Mouse (Mus musculus) liver, adult 2 months (tissue): Measurements from ENCODE around the gene Rnf43. TPM values are rescaled to one million over a fixed set of nuclear protein-coding genes. Genes with fewer than 3 reads are reported as not detected.

Experiments used
- DNase-seq: peaks from one replicate; pipeline ENCODE4 v3.0.0-alpha.2; 2011; ENCODE audit warnings: low read depth, low spot score; ENCODE audit errors: extremely low read depth
- H3K27ac ChIP-seq: fragments of 200-500 bp; replicated peaks from 2 replicates; pipeline ENCODE4 v1.5.1; 2012; ENCODE audit warnings: low read depth, mild to moderate bottlenecking, control low read depth, inconsistent platforms, low read length; ENCODE audit not compliant: insufficient read depth
- H3K27me3 ChIP-seq: fragments of 200-500 bp; 2 replicates; pipeline ENCODE4 v1.6.1; 2012; ENCODE audit warnings: mild to moderate bottlenecking, moderate library complexity, low read length, inconsistent platforms; ENCODE audit not compliant: control insufficient read depth, insufficient read depth
- H3K36me3 ChIP-seq: fragments of 200-500 bp; 2 replicates; pipeline ENCODE4 v1.6.1; 2012; ENCODE audit warnings: low read length, inconsistent platforms; ENCODE audit not compliant: control insufficient read depth, insufficient read depth
- H3K4me1 ChIP-seq: fragments of 200-500 bp; 2 replicates; pipeline ENCODE4 v1.6.1; 2011; ENCODE audit warnings: low read length; ENCODE audit not compliant: control insufficient read depth, insufficient read depth
- H3K4me3 ChIP-seq: fragments of 200-500 bp; 2 replicates; pipeline ENCODE4 v1.5.1; 2011; ENCODE audit warnings: low read depth, mild to moderate bottlenecking, control low read depth, low read length, moderate library complexity; ENCODE audit not compliant: insufficient read depth
- H3K79me2 ChIP-seq: fragments of 200-500 bp; 2 replicates; pipeline ENCODE4 v1.6.1; 2012; ENCODE audit warnings: inconsistent platforms, mild to moderate bottlenecking, low read length, moderate library complexity; ENCODE audit not compliant: control insufficient read depth, insufficient read depth
- H3K9ac ChIP-seq: fragments of 200-500 bp; 2 replicates; pipeline ENCODE4 v1.6.1; 2012; ENCODE audit warnings: low read depth, mild to moderate bottlenecking, control low read depth, inconsistent platforms, low read length
- CTCF ChIP-seq: fragments of 200-500 bp; IDR thresholded peaks from 2 replicates; pipeline ENCODE4 v1.5.1; 2011; ENCODE audit warnings: low read depth, low read length, control low read depth
- POLR2A ChIP-seq: fragments of 200-500 bp; IDR thresholded peaks from 2 replicates; pipeline ENCODE4 v1.6.1; 2011; ENCODE audit warnings: low read length, control low read depth; ENCODE audit not compliant: insufficient read depth; ENCODE audit errors: extremely low read depth
- WGBS: fragments of 180-500 bp; shearing (Covaris S2); methylation state at CpG from one replicate; pipeline ENCODE4 v1.1.7; 2018; 5-methylcytosine and 5-hydroxymethylcytosine counted together
- polyA plus RNA-seq: library from polyadenylated mRNA; depleted of rRNA; stranded (reverse); fragments of >200 nt; gene quantifications from 2 replicates; pipeline ENCODE4 v1.2.3, GENCODE M21; 2012
- total RNA-seq: library from RNA; depleted of rRNA; stranded (reverse); fragments of >200 nt; gene quantifications from 2 replicates; pipeline ENCODE4 v1.2.3, GENCODE M21; 2014

Rnf43 gene
- total and polyA plus RNA-seq, 2 experiments: 14.1 to 19.5 TPM

DNA sequence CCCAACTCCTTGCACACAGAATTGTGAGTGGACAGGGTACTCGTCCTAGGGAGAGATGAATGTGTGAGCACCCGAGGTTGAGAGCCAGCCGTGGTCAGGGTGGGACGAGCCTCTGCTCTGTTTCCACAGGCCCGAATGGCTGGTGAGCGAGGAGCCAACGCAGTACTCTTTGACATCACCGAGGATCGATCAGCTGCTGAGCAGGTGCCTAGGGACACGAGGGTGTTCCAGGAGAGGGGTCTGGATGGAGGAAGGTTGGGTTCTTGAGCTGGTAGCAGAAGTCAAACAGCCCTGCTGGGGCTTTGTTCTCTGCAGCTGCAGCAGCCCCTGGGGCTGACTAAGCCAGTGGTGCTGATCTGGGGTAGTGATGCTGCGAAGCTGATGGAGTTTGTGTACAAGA lies 64.5 kb downstream of the Rnf43 start:
- Histone ChIP-seq H3K9ac (no peak overlapping the region), H3K27me3 (no peaks in the 10 kb centered on the region), H3K27ac (no peak overlapping the region), H3K4me1 (no peaks in the 10 kb centered on the region), H3K4me3 (no peak overlapping the region), H3K36me3 (peaks cover 10% of the 10 kb centered on the region; the same call in 1 of the 2 replicates), H3K79me2 (no peaks in the 10 kb centered on the region)
- 82% methylated on average over 11 of the region's 11 CpGs for WGBS
- TF ChIP-seq POLR2A: no peak
- no peak for TF ChIP-seq CTCF
- DNase-seq: no peak

DNA sequence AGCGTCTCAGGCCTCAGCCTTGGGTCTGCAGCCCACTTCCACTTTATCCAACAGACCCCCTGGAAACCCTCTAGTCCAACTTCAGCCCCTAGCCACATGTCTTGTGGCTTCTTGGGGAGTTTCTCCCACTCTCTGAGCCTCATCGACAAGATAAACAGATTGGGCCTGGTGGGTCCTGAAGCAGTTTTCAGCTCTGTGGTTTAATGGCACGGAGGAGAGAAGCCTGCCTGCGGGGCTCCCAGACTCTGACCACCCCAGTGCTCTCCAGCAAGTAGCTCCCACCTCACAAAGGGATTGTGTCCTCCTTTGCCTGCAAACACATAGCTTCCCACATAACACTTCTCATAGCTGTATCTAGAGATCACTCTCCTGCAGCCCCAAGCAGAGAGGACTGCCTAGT lies 64.9 kb downstream of the Rnf43 start:
- Histone ChIP-seq H3K36me3 (peaks cover 10% of the 10 kb centered on the region; the same call in 1 of the 2 replicates), H3K27ac (no peak overlapping the region), H3K27me3 (no peaks in the 10 kb centered on the region), H3K9ac (no peak overlapping the region), H3K4me3 (no peak overlapping the region), H3K4me1 (no peaks in the 10 kb centered on the region), H3K79me2 (no peaks in the 10 kb centered on the region)
- TF ChIP-seq POLR2A (no peak), CTCF (no peak)
- DNase-seq: no peak
- WGBS: 82% methylated on average over 4 of the region's 4 CpGs

DNA sequence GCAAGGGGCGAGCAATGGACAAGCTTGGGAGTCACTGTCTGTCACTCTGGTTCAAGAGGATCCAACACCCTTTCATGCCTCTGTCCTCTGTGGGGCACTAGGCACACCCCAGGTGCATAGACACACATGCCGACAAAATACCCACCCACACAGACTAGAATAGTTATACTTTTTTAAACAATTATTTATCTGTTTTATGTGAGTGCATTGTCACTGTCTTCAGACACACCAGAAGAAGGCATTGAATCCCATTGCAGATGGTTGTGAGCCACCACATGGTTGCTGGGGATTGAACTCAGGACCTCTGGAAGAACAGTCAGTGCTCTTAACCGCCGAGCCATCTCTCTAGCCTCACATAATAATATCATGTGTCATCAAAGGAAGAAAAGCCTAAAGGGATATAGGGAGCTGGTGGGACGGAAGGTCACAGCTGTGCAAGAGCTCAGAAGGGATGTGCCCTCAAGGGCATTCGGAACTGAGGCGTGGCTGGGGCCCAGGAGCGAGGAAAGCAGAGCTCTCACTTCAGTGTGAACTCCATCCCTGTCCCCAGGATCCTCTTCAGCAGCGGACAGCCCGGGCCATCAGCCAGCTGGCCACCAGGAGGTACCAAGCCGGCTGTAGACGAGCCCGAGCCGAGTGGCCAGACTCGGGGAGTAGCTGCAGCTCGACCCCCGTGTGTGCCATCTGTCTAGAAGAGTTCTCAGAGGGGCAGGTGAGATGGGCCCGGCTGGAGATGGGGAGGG lies 66.5 kb downstream of the Rnf43 start:
- no peaks in the 10 kb centered on the region for H3K27me3 ChIP-seq
- no peaks in the 10 kb centered on the region for H3K79me2 ChIP-seq
- peaks cover 10% of the 10 kb centered on the region; the same call in 1 of the 2 replicates for H3K36me3 ChIP-seq
- H3K4me1 ChIP-seq: no peaks in the 10 kb centered on the region
- WGBS: 78% methylated on average over 18 of the region's 18 CpGs
- H3K9ac ChIP-seq: no peak overlapping the region
- no peak overlapping the region for H3K27ac ChIP-seq
- TF ChIP-seq CTCF (no peak), POLR2A (no peak)
- H3K4me3 ChIP-seq: no peak overlapping the region
- DNase-seq: no peak

DNA sequence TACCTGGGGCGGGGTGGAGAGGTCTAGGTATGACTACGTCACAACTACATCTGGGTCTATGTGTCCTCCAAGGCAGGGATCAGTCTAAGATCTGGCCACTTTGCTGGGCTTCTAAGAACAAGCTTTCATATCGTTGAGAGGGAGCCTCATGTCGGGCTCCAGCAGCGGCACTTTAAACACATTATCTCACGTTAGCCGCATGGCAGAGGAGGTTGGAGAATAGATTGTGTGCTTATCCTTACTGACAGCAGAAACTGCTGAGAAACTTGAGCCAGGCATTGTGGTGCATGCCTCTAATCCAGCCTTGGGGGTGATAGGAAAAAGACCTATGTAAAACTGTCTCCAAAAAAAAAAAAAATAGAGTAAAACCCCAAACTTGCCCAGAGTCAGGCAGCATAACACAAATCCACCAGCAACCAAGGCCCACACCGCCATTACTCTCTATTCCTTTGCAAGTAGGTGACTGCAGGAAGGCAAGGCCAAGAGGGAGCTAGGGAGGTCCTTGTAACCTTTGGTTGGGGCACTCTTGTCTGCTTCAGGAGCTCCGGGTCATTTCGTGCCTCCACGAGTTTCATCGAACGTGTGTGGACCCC lies 67.2 kb downstream of the Rnf43 start:
- no peaks in the 10 kb centered on the region for H3K4me1 ChIP-seq
- 90% methylated on average over 13 of the region's 13 CpGs for WGBS
- DNase-seq: no peak
- H3K27ac ChIP-seq: no peak overlapping the region
- no peak overlapping the region for H3K4me3 ChIP-seq
- no peaks in the 10 kb centered on the region for H3K27me3 ChIP-seq
- peaks cover 10% of the 10 kb centered on the region; the same call in 1 of the 2 replicates for H3K36me3 ChIP-seq
- H3K9ac ChIP-seq: no peak overlapping the region
- TF ChIP-seq CTCF: no peak
- no peak for TF ChIP-seq POLR2A
- H3K79me2 ChIP-seq: no peaks in the 10 kb centered on the region

DNA sequence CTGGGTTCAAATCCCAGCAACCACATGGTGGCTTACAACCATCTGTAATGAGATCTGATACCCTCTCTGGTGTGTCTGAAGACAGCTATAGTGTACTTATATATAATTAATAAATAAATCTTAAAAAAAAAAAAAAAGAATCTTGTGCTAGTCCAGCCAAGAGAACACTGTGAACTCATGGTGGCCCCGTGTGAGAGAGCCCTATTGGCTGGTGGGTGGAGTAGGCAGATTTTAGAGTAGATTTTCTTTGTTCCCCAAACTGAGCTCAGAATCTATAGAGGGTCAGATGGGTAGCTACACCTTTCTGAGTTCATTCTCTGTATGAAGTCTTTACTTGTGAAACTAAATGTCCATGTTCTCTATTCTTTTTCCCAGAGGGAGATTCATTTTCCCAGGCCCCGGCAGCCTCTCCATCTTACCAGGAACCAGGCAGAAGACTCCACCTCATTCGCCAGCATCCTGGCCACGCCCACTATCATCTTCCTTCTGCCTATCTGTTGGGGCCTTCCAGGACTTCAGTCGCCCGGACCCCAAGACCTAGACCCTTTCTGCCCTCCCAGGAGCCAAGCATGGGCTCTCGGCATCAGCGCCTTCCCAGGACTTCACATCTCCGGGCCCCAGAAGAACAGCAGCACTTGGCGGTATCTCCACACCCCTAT lies 68.3 kb downstream of the Rnf43 start:
- DNase-seq: no peak
- Histone ChIP-seq H3K4me1 (peaks cover 3% of the 10 kb centered on the region; the same call in 1 of the 2 replicates), H3K36me3 (peaks cover 10% of the 10 kb centered on the region; the same call in 1 of the 2 replicates), H3K79me2 (no peaks in the 10 kb centered on the region), H3K27ac (no peak overlapping the region), H3K9ac (no peak overlapping the region), H3K4me3 (no peak overlapping the region), H3K27me3 (no peaks in the 10 kb centered on the region)
- 91% methylated on average over 10 of the region's 10 CpGs for WGBS
- TF ChIP-seq CTCF (no peak), POLR2A (no peak)
